Mouse (Mus musculus) hindbrain, embryonic 14.5 days (tissue): ENCODE data around the gene St6galnac3. TPM values are rescaled to one million over a fixed set of nuclear protein-coding genes. Genes with fewer than 3 reads are reported as not detected.

Experiments
- ATAC-seq: fragments of 200-750 bp; cut with Nextera tagmentation; 2 replicates; pipeline ENCODE4 v1.8.0; 2017; ENCODE audit warnings: moderate number of reproducible peaks, mild to moderate bottlenecking, moderate TSS enrichment, moderate library complexity; ENCODE audit not compliant: low FRiP score
- DNase-seq: peaks from one replicate; pipeline ENCODE4 v3.0.0-alpha.2; 2015; ENCODE audit warnings: low spot score
- H3K27ac ChIP-seq: fragments of 300-500 bp; sonication (generic); 2 replicates; pipeline ENCODE4 v1.5.1; 2014; ENCODE audit warnings: mild to moderate bottlenecking, moderate library complexity
- H3K27me3 ChIP-seq: fragments of 300-500 bp; sonication (generic); 2 replicates; pipeline ENCODE4 v1.6.1; 2014; ENCODE audit warnings: mild to moderate bottlenecking, low read length, mixed read lengths; ENCODE audit not compliant: control insufficient read depth, insufficient read depth
- H3K36me3 ChIP-seq: fragments of 300-500 bp; sonication (generic); replicated peaks from 2 replicates; pipeline ENCODE4 v1.6.1; 2014; ENCODE audit not compliant: control insufficient read depth, insufficient read depth
- H3K4me1 ChIP-seq: fragments of 300-500 bp; sonication (generic); replicated peaks from 2 replicates; pipeline ENCODE4 v1.6.1; 2014; ENCODE audit warnings: antibody characterized with exemption, low read length, mixed read lengths; ENCODE audit not compliant: control insufficient read depth, insufficient read depth
- H3K4me2 ChIP-seq: fragments of 300-500 bp; sonication (generic); replicated peaks from 2 replicates; pipeline ENCODE4 v1.6.1; 2014; ENCODE audit warnings: mild to moderate bottlenecking, moderate library complexity
- H3K4me3 ChIP-seq: fragments of 300-500 bp; sonication (generic); replicated peaks from 2 replicates; pipeline ENCODE4 v1.5.1; 2014; ENCODE audit warnings: mild to moderate bottlenecking, low read length
- H3K9ac ChIP-seq: fragments of 300-500 bp; sonication (generic); 2 replicates; pipeline ENCODE4 v1.6.1; 2014
- H3K9me3 ChIP-seq: fragments of 300-500 bp; sonication (generic); 2 replicates; pipeline ENCODE4 v1.6.1; 2016; ENCODE audit warnings: low read length; ENCODE audit not compliant: control insufficient read depth
- WGBS: fragments of 180-500 bp; shearing (Covaris S2); extraction: QIAGEN DNeasy Blood & Tissue Kit; methylation state at CpG from one replicate; pipeline ENCODE4 v1.1.7; 2014; 5-methylcytosine and 5-hydroxymethylcytosine counted together
- polyA plus RNA-seq: library from polyadenylated mRNA; unstranded; fragments of >200 nt; fragmentation: Nextera tagmentation; extraction: Ambion mirVana; gene quantifications from 2 replicates; pipeline ENCODE4 v1.2.1, GENCODE M21; 2014

St6galnac3 gene
- polyA plus RNA-seq, 1 experiment from 2014 or later = 28.3 TPM

GRCm38 (mm10) chr3:153482098-153482497 is 242.9 kb downstream of the St6galnac3 start:
- Histone ChIP-seq H3K4me2 (0 out of 2 replicates have a peak overlapping the region, but pooled peaks have one; percentile 8), H3K4me1 (peaks cover 17% of the 10 kb centered on the region; the same call in 1 of the 2 replicates), H3K36me3 (no peaks in the 10 kb centered on the region), H3K4me3 (no peak overlapping the region), H3K9ac (no peak overlapping the region), H3K27ac (no peak overlapping the region), H3K27me3 (no peaks in the 10 kb centered on the region), H3K9me3 (no peaks in the 10 kb centered on the region)
- WGBS = 50% methylated on average over 11 of the region's 11 CpGs
- DNase-seq = peak; percentile 47
- ATAC-seq = no peak

DNA sequence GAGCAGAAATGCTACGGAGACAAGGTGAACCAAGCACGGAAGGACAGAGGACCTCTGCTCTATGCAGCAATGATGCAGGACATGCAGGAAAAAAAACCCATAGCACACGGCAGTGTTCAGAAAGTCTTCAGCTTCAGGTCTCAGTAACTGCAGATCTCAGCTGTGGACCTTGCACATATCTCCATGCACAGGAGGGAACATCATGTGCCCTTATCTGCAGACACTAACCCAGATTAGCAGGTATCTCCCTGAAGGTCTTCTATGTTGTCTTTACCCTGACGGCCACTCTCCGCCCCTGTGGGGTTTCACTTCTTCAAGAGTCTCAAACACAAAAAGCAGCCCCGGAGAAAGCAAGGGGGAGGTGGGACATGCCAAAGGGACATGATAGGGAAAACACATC is 244.0 kb downstream of the St6galnac3 start:
- no peaks in the 10 kb centered on the region for H3K36me3 ChIP-seq
- H3K4me1 ChIP-seq = peaks cover 17% of the 10 kb centered on the region; the same call in 1 of the 2 replicates
- H3K4me2 ChIP-seq = no peak overlapping the region
- DNase-seq (no peak), ATAC-seq (no peak)
- H3K9me3 ChIP-seq = no peaks in the 10 kb centered on the region
- H3K9ac ChIP-seq = no peak overlapping the region
- H3K4me3 ChIP-seq = no peak overlapping the region
- 95% methylated on average over 6 of the region's 6 CpGs for whole genome bisulfite sequencing
- no peaks in the 10 kb centered on the region for H3K27me3 ChIP-seq
- H3K27ac ChIP-seq = no peak overlapping the region

GRCm38 (mm10) chr3:153480636-153481006 is 244.4 kb downstream of the St6galnac3 start:
- Histone ChIP-seq H3K9me3 (no peaks in the 10 kb centered on the region), H3K4me3 (no peak overlapping the region), H3K4me1 (peaks cover 17% of the 10 kb centered on the region; the same call in 1 of the 2 replicates), H3K27ac (no peak overlapping the region), H3K9ac (no peak overlapping the region), H3K4me2 (no peak overlapping the region), H3K27me3 (no peaks in the 10 kb centered on the region), H3K36me3 (no peaks in the 10 kb centered on the region)
- DNase-seq (no peak), ATAC-seq (no peak)
- 88% methylated on average over 5 of the region's 5 CpGs for WGBS

- Histone ChIP-seq H3K9me3 (no peaks in the 10 kb centered on the region), H3K4me1 (peaks cover 17% of the 10 kb centered on the region; the same call in 1 of the 2 replicates), H3K9ac (no peak overlapping the region), H3K36me3 (no peaks in the 10 kb centered on the region), H3K27ac (no peak overlapping the region), H3K4me3 (no peak overlapping the region), H3K4me2 (no peak overlapping the region), H3K27me3 (no peaks in the 10 kb centered on the region)
- WGBS = 89% methylated on average over 3 of the region's 3 CpGs
- DNase-seq = no peak
- ATAC-seq = no peak
These were observed 244.9 kb downstream of the St6galnac3 start for GRCm38 (mm10) chr3:153480005-153480635.

GRCm38 (mm10) chr3:153475919-153476318 is 249.1 kb downstream of the St6galnac3 start:
- ATAC-seq = no peak
- no peaks in the 10 kb centered on the region for H3K9me3 ChIP-seq
- no peaks in the 10 kb centered on the region for H3K36me3 ChIP-seq
- no peak overlapping the region for H3K4me3 ChIP-seq
- no peaks in the 10 kb centered on the region for H3K27me3 ChIP-seq
- H3K4me2 ChIP-seq = no peak overlapping the region
- no peak overlapping the region for H3K27ac ChIP-seq
- 90% methylated on average over 9 of the region's 9 CpGs for WGBS
- peaks cover 10% of the 10 kb centered on the region; the same call in 1 of the 2 replicates for H3K4me1 ChIP-seq
- H3K9ac ChIP-seq = no peak overlapping the region
- no peak for DNase-seq

DNA sequence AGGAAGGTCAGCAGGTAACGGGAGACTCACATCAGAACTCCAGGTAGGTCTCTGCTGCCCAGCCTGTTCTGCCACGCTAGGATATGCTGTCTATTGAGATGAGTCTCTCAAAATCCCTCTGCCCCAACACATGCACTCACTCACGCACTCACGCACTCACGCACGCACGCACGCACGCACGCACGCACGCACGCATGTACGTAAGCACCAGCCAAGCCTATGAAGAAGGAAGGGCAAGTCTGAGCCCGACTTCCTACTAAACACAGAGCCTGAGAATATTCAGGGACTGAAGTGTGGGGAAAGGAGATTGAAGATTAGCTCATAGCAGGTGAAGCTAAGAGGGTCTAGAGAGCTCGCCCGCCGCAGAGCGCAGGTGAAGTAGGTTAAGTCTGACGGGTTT is 249.5 kb downstream of the St6galnac3 start:
- no peak overlapping the region for H3K27ac ChIP-seq
- H3K27me3 ChIP-seq = no peaks in the 10 kb centered on the region
- no peaks in the 10 kb centered on the region for H3K36me3 ChIP-seq
- 97% methylated on average over 20 of the region's 20 CpGs for WGBS
- DNase-seq = no peak
- no peak for ATAC-seq
- no peak overlapping the region for H3K9ac ChIP-seq
- H3K4me2 ChIP-seq = no peak overlapping the region
- H3K4me3 ChIP-seq = no peak overlapping the region
- H3K4me1 ChIP-seq = peaks cover 10% of the 10 kb centered on the region; the same call in 1 of the 2 replicates
- no peaks in the 10 kb centered on the region for H3K9me3 ChIP-seq

DNA sequence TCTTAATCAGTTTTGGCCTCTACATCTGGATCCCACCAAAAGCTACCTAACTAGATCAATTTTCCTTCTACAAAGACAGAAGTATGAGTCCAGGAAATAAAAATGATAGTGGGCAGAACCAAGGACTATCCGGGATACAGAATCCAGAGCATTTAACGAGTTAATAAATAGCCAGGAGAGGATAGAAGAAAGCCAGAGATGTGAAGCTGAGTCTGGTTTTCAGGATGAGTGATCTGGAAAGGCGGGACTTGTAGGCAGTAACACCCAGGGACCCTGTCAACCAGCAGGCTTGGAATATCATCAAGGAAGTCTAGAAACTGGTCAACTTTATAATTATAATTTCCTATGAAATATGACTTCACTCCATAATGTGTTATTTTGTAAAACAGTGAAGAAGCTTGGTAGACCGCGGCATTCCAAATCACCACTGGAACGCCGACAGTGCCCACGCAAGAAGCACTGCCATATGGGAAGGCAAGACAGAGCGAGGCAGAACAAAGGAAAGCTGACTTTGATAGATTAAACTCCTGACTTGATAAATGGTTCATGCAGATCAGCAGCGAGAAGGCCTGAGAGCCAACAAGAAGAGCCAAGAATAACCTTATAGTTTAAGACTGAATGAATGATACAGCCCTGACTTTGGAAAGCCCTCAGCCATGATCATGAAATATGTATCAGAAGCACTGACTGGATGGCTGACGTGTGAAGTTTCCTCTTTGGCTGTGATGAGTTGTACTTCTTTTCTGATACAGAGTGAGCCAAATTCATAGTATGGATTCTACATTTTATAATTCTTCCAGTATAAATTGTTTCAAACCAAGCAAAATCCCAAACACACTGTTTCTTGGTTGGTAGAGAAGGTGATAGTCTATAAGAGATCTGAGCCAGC is 252.1 kb downstream of the St6galnac3 start:
- Histone ChIP-seq H3K27ac (peak overlapping the region; percentile 38), H3K4me2 (no peak overlapping the region), H3K9me3 (no peaks in the 10 kb centered on the region), H3K4me3 (no peak overlapping the region), H3K9ac (no peak overlapping the region), H3K4me1 (peaks cover 10% of the 10 kb centered on the region; the same call in 1 of the 2 replicates), H3K27me3 (no peaks in the 10 kb centered on the region), H3K36me3 (no peaks in the 10 kb centered on the region)
- 56% methylated on average over 11 of the region's 11 CpGs for WGBS
- no peak for DNase-seq
- ATAC-seq = no peak

GRCm38 (mm10) chr3:153463849-153464248 is 261.1 kb downstream of the St6galnac3 start:
- Histone ChIP-seq H3K4me1 (no peaks in the 10 kb centered on the region), H3K36me3 (no peaks in the 10 kb centered on the region), H3K27me3 (no peaks in the 10 kb centered on the region), H3K9me3 (peaks cover 10% of the 10 kb centered on the region), H3K4me2 (no peak overlapping the region), H3K9ac (no peak overlapping the region), H3K27ac (no peak overlapping the region), H3K4me3 (no peak overlapping the region)
- WGBS = 83% methylated on average over 6 of the region's 6 CpGs
- DNase-seq (no peak), ATAC-seq (no peak)

GRCm38 (mm10) chr3:153460173-153460572 is 264.8 kb downstream of the St6galnac3 start:
- no peak overlapping the region for H3K4me2 ChIP-seq
- no peak for DNase-seq
- whole genome bisulfite sequencing = 94% methylated on average over 4 of the region's 4 CpGs
- no peaks in the 10 kb centered on the region; the same call in 1 of the 2 replicates for H3K4me1 ChIP-seq
- H3K36me3 ChIP-seq = no peaks in the 10 kb centered on the region
- peaks cover 5% of the 10 kb centered on the region; the same call in 1 of the 2 replicates for H3K9me3 ChIP-seq
- no peaks in the 10 kb centered on the region for H3K27me3 ChIP-seq
- no peak overlapping the region for H3K27ac ChIP-seq
- H3K9ac ChIP-seq = no peak overlapping the region
- no peak for ATAC-seq
- no peak overlapping the region for H3K4me3 ChIP-seq
